Mouse (Mus musculus): ENCODE data around the gene Hnmt. TPM values are rescaled to one million over a fixed set of nuclear protein-coding genes. Genes with fewer than 3 reads are reported as not detected.

Hnmt gene
- 0.34 and 0.58 TPM in 2 replicates for polyA plus RNA-seq (2015; fragmentation: Nextera tagmentation; extraction: Ambion mirVana)

DNA sequence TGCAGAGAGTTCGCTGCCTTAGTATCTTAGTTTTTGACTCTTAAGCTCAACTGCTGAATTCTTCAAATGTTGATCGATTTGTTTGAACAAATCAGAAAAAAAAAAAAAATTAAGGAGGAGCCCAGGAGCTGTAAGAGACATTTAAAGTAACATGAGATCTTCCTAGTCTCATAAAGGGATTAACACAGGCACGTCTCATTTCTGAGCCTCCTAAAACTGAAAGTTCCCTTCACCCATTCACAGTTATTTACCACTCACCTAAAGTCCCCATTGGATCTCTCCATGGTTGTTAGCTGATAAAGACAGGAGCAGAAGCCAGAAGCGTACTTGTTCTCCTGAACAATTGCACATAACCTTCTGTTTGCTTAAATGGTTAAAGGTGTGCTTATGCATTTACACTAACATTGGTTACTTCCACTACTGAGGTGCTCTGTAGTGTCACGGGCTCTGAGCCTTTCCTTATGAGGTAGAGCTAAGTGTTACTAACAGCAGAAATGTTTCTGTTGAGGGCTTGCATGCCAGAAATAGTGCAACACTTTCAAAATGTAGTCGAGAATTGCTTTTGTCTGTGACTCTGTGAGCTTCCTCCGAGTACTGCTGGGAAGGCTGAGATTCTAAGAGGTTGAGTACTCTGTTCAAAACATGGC, at the start of gene Hnmt:
Hnmt (minus strand) TSS at position 51 of the 647 bp plus-strand sequence.
- no peak for ATAC-seq (ENCODE audit: low read depth)
- 34% methylated on average over 7 of the region's 7 CpGs for WGBS (ENCODE audit: insufficient replicate concordance)
- Histone ChIP-seq H3K4me3 (ENCODE audit: low read depth, low read length) (peak within 1 kb of the TSS; percentile 31), H3K4me1 (ENCODE audit: control insufficient read depth, low read depth, low read length) (no peaks in the 10 kb centered on the region), H3K9me3 (replicated peaks; ENCODE audit: control insufficient read depth, low read length) (no peaks in the 10 kb centered on the region), H3K27ac (ENCODE audit: low read length) (no peak within 1 kb of the TSS), H3K27me3 (ENCODE audit: control insufficient read depth, insufficient read depth, low read depth, low read length) (no peaks in the 10 kb centered on the region), H3K4me2 (ENCODE audit: low read depth, low read length) (peak within 1 kb of the TSS; percentile 50), H3K36me3 (ENCODE audit: control insufficient read depth, insufficient read depth) (no peaks in the 10 kb centered on the region), H3K9ac (ENCODE audit: low read depth, low read length) (no peak within 1 kb of the TSS)

DNA sequence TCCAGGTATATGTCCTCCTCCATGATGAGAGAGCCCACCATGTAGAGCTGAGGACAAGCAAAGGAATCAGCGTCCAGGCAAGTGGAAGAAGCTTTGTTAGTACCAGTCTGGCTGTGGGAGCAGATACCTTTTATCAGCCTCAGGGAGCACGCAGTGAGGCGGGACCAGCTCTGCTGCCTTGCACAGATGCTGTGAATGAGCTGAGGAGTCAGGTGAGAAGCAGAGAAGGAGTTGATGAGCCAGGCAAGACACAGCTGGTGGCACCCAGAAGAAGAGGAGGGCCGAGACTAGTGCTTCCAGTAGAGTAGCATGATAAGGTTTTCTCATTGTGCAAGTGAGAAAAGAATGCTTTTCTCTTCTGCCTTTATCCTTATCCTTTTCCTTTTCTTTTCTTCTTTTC, 47.3 kb upstream of the Hnmt start, which contains the start of gene Tbpl2:
Tbpl2 (minus strand) TSS at position 101 of the 400 bp plus-strand sequence.
- H3K27me3 ChIP-seq (ENCODE audit: control insufficient read depth, insufficient read depth, low read depth, low read length) = no peaks in the 10 kb centered on the region
- WGBS (ENCODE audit: insufficient replicate concordance) = 35% methylated on average over 4 of the region's 4 CpGs
- ATAC-seq (ENCODE audit: low read depth) = no peak

GRCm38 (mm10) chr2:24090921-24091320, 41.7 kb upstream of the Hnmt start:
- H3K9ac ChIP-seq (ENCODE audit: low read depth, low read length) = no peak overlapping the region
- no peaks in the 10 kb centered on the region for H3K4me1 ChIP-seq (ENCODE audit: control insufficient read depth, low read depth, low read length)
- no peak overlapping the region for H3K27ac ChIP-seq (ENCODE audit: low read length)
- WGBS (ENCODE audit: insufficient replicate concordance) = 47% methylated on average over 1 of the region's 1 CpGs
- no peaks in the 10 kb centered on the region for H3K36me3 ChIP-seq (ENCODE audit: control insufficient read depth, insufficient read depth)
- no peak overlapping the region for H3K4me2 ChIP-seq (ENCODE audit: low read depth, low read length)
- H3K4me3 ChIP-seq (ENCODE audit: low read depth, low read length) = no peak overlapping the region
- no peak for ATAC-seq (ENCODE audit: low read depth)
- no peaks in the 10 kb centered on the region for H3K9me3 ChIP-seq (replicated peaks; ENCODE audit: control insufficient read depth, low read length)
- no peaks in the 10 kb centered on the region for H3K27me3 ChIP-seq (ENCODE audit: control insufficient read depth, insufficient read depth, low read depth, low read length)

More for the DNA sequence above, 47.3 kb upstream of the Hnmt start, which contains the start of gene Tbpl2:
- H3K9ac ChIP-seq (ENCODE audit: low read depth, low read length) = no peak within 1 kb of the TSS
- H3K27ac ChIP-seq (ENCODE audit: low read length) = no peak within 1 kb of the TSS
- H3K9me3 ChIP-seq (replicated peaks; ENCODE audit: control insufficient read depth, low read length) = no peaks in the 10 kb centered on the region
- no peak within 1 kb of the TSS for H3K4me2 ChIP-seq (ENCODE audit: low read depth, low read length)
- no peaks in the 10 kb centered on the region for H3K36me3 ChIP-seq (ENCODE audit: control insufficient read depth, insufficient read depth)
- H3K4me3 ChIP-seq (ENCODE audit: low read depth, low read length) = no peak within 1 kb of the TSS
- no peaks in the 10 kb centered on the region for H3K4me1 ChIP-seq (ENCODE audit: control insufficient read depth, low read depth, low read length)

GRCm38 (mm10) chr2:24050459-24050858, 1.3 kb upstream of the Hnmt start:
- no peak for ATAC-seq (ENCODE audit: low read depth)
- Histone ChIP-seq H3K27me3 (ENCODE audit: control insufficient read depth, insufficient read depth, low read depth, low read length) (no peaks in the 10 kb centered on the region), H3K36me3 (ENCODE audit: control insufficient read depth, insufficient read depth) (no peaks in the 10 kb centered on the region), H3K4me2 (ENCODE audit: low read depth, low read length) (no peak overlapping the region), H3K9ac (ENCODE audit: low read depth, low read length) (no peak overlapping the region), H3K9me3 (replicated peaks; ENCODE audit: control insufficient read depth, low read length) (no peaks in the 10 kb centered on the region), H3K27ac (ENCODE audit: low read length) (no peak overlapping the region), H3K4me3 (ENCODE audit: low read depth, low read length) (no peak overlapping the region), H3K4me1 (ENCODE audit: control insufficient read depth, low read depth, low read length) (no peaks in the 10 kb centered on the region)
- 31% methylated on average over 3 of the region's 3 CpGs for WGBS (ENCODE audit: insufficient replicate concordance)

GRCm38 (mm10) chr2:24048480-24049097, 605 bp downstream of the Hnmt start:
- Histone ChIP-seq H3K4me1 (ENCODE audit: control insufficient read depth, low read depth, low read length) (no peaks in the 10 kb centered on the region), H3K9me3 (replicated peaks; ENCODE audit: control insufficient read depth, low read length) (no peaks in the 10 kb centered on the region), H3K4me2 (ENCODE audit: low read depth, low read length) (peak overlapping the region; percentile 50), H3K27me3 (ENCODE audit: control insufficient read depth, insufficient read depth, low read depth, low read length) (no peaks in the 10 kb centered on the region), H3K27ac (ENCODE audit: low read length) (no peak overlapping the region), H3K4me3 (ENCODE audit: low read depth, low read length) (peak overlapping the region; percentile 31), H3K9ac (ENCODE audit: low read depth, low read length) (no peak overlapping the region), H3K36me3 (ENCODE audit: control insufficient read depth, insufficient read depth) (no peaks in the 10 kb centered on the region)
- 9% methylated on average over 16 of the region's 16 CpGs for WGBS (ENCODE audit: insufficient replicate concordance)
- no peak for ATAC-seq (ENCODE audit: low read depth)

DNA sequence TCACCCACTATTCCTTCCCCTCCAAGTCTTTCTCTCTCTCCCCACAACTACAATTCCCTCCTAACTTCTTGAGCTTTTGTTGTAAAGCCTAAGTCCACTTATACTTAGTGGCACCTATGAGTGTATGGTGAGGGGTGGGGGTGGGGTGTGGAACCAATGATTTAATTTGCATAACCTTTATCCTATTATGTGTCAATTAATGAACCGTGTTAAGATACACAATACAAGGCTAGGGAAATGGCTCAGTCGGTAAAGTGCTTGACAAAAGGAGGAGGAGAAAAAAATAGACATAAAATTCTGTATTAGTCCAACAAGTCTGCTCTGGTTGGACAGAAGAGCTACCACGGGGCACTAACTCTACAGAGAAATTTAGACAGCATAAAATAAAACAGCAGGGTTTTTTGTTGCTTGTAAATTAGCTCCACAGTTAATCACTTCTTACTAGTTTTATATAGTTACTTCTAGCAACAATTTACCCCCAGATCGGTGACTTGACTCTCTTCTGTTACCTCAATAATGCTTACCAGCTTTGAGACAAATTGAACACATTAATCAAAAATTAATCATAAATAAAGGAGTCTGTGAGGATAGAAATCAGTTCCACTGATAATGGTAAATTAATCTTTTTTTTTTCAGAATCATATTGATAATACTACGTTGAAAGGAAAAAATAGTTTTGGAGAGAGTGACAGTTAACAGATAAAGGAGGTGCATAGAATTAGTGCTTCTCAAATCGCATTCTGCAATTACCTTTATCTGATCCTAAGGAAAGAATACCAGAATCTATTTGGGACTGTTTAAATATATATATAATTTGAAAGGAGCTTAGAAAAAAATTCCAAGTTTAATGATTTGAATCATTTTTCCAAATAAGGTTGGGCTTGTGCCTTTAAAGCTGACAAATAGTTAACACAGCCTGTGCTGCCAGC, 1.4 kb downstream of the Hnmt start:
- 53% methylated on average over 6 of the region's 6 CpGs for WGBS (ENCODE audit: insufficient replicate concordance)
- Histone ChIP-seq H3K4me3 (ENCODE audit: low read depth, low read length) (peak overlapping the region; percentile 31), H3K27ac (ENCODE audit: low read length) (no peak overlapping the region), H3K9me3 (replicated peaks; ENCODE audit: control insufficient read depth, low read length) (no peaks in the 10 kb centered on the region), H3K4me2 (ENCODE audit: low read depth, low read length) (peak overlapping the region; percentile 50), H3K36me3 (ENCODE audit: control insufficient read depth, insufficient read depth) (no peaks in the 10 kb centered on the region), H3K4me1 (ENCODE audit: control insufficient read depth, low read depth, low read length) (no peaks in the 10 kb centered on the region), H3K9ac (ENCODE audit: low read depth, low read length) (no peak overlapping the region), H3K27me3 (ENCODE audit: control insufficient read depth, insufficient read depth, low read depth, low read length) (no peaks in the 10 kb centered on the region)
- no peak for ATAC-seq (ENCODE audit: low read depth)

- 44% methylated on average over 1 of the region's 1 CpGs for WGBS (ENCODE audit: insufficient replicate concordance)
These were observed 6.3 kb downstream of the Hnmt start for GRCm38 (mm10) chr2:24042901-24043300.

GRCm38 (mm10) chr2:24040531-24040930, 8.7 kb downstream of the Hnmt start:
- WGBS (ENCODE audit: insufficient replicate concordance) = 63% methylated on average over 1 of the region's 1 CpGs
- Histone ChIP-seq H3K27ac (ENCODE audit: low read length) (no peak overlapping the region), H3K27me3 (ENCODE audit: control insufficient read depth, insufficient read depth, low read depth, low read length) (no peaks in the 10 kb centered on the region), H3K9me3 (replicated peaks; ENCODE audit: control insufficient read depth, low read length) (no peaks in the 10 kb centered on the region), H3K36me3 (ENCODE audit: control insufficient read depth, insufficient read depth) (no peaks in the 10 kb centered on the region), H3K4me2 (ENCODE audit: low read depth, low read length) (no peak overlapping the region), H3K4me3 (ENCODE audit: low read depth, low read length) (no peak overlapping the region), H3K9ac (ENCODE audit: low read depth, low read length) (no peak overlapping the region), H3K4me1 (ENCODE audit: control insufficient read depth, low read depth, low read length) (no peaks in the 10 kb centered on the region)
- ATAC-seq (ENCODE audit: low read depth) = no peak

More at GRCm38 (mm10) chr2:24042901-24043300, 6.3 kb downstream of the Hnmt start:
- H3K27me3 ChIP-seq (ENCODE audit: control insufficient read depth, insufficient read depth, low read depth, low read length) = no peaks in the 10 kb centered on the region
- H3K9me3 ChIP-seq (replicated peaks; ENCODE audit: control insufficient read depth, low read length) = no peaks in the 10 kb centered on the region
- no peak overlapping the region for H3K27ac ChIP-seq (ENCODE audit: low read length)
- no peak overlapping the region for H3K4me3 ChIP-seq (ENCODE audit: low read depth, low read length)
- H3K4me2 ChIP-seq (ENCODE audit: low read depth, low read length) = no peak overlapping the region
- H3K4me1 ChIP-seq (ENCODE audit: control insufficient read depth, low read depth, low read length) = no peaks in the 10 kb centered on the region
- ATAC-seq (ENCODE audit: low read depth) = no peak
- H3K36me3 ChIP-seq (ENCODE audit: control insufficient read depth, insufficient read depth) = no peaks in the 10 kb centered on the region
- no peak overlapping the region for H3K9ac ChIP-seq (ENCODE audit: low read depth, low read length)
